Mouse (Mus musculus) ES-E14 (cell line): ENCODE measurements around the gene Arpc5.

Experiments
- CHD2 ChIP-seq: IDR thresholded peaks from 2 replicates; pipeline ENCODE4 v1.6.1; 2014; ENCODE audit warnings: mild to moderate bottlenecking, low read depth, low read length, inconsistent platforms
- HCFC1 ChIP-seq: IDR thresholded peaks from 2 replicates; pipeline ENCODE4 v1.6.1; 2012; ENCODE audit warnings: low read length, inconsistent platforms, borderline replicate concordance; ENCODE audit not compliant: insufficient read depth
- MAFK ChIP-seq: IDR thresholded peaks from 2 replicates; pipeline ENCODE4 v1.6.1; 2014; ENCODE audit warnings: mild to moderate bottlenecking, low read depth, low read length, inconsistent platforms; ENCODE audit not compliant: insufficient read depth
- ZC3H11A ChIP-seq: IDR thresholded peaks from 2 replicates; pipeline ENCODE4 v1.6.1; 2012; ENCODE audit warnings: low read depth, mild to moderate bottlenecking, inconsistent platforms, low read length, borderline replicate concordance
- ZNF384 ChIP-seq: IDR thresholded peaks from 2 replicates; pipeline ENCODE4 v1.6.1; 2012; ENCODE audit warnings: low read depth, low read length, inconsistent platforms

GRCm38 (mm10) chr1:152750312-152750965, 15.9 kb upstream of the Arpc5 start, which contains the start of gene Apobec4:
- TF ChIP-seq HCFC1: no peak
- no peak for TF ChIP-seq CHD2
- TF ChIP-seq ZNF384: no peak
- TF ChIP-seq ZC3H11A: no peak
- no peak for TF ChIP-seq MAFK
